Mouse (Mus musculus) heart, postnatal 0 days (tissue): Measurements from ENCODE around the gene Gm12216. TPM values are rescaled to one million over a fixed set of nuclear protein-coding genes. Genes with fewer than 3 reads are reported as not detected.
A peak's percentile ranks its signal among the peaks of the same experiment; 100 is the strongest.

ENCODE experiments used
- ATAC-seq: fragments of 200-750 bp; cut with Nextera tagmentation; 2 replicates; pipeline ENCODE4 v1.8.0; 2017; ENCODE audit warnings: low read depth, moderate number of reproducible peaks, moderate library complexity; ENCODE audit not compliant: insufficient read depth
- DNase-seq: peaks from one replicate; pipeline ENCODE4 v3.0.0-alpha.2; 2016; ENCODE audit warnings: low spot score
- H3K27ac ChIP-seq: fragments of 300-500 bp; sonication (generic); 2 replicates; pipeline ENCODE4 v1.5.1; 2014; ENCODE audit warnings: low read depth, mild to moderate bottlenecking
- H3K27me3 ChIP-seq: fragments of 300-500 bp; sonication (generic); 2 replicates; pipeline ENCODE4 v1.6.1; 2014; ENCODE audit warnings: low read length, mixed read lengths; ENCODE audit not compliant: control insufficient read depth, insufficient read depth
- H3K36me3 ChIP-seq: fragments of 300-500 bp; sonication (generic); replicated peaks from 2 replicates; pipeline ENCODE4 v1.6.1; 2014; ENCODE audit warnings: low read length, mixed read lengths; ENCODE audit not compliant: control insufficient read depth, insufficient read depth
- H3K4me1 ChIP-seq: fragments of 300-500 bp; sonication (generic); 2 replicates; pipeline ENCODE4 v1.6.1; 2014; ENCODE audit warnings: antibody characterized with exemption; ENCODE audit not compliant: control insufficient read depth, insufficient read depth
- H3K4me2 ChIP-seq: fragments of 300-500 bp; sonication (generic); 2 replicates; pipeline ENCODE4 v1.6.1; 2014; ENCODE audit warnings: low read depth, mild to moderate bottlenecking, low read length, moderate library complexity
- H3K4me3 ChIP-seq: fragments of 300-500 bp; sonication (generic); 2 replicates; pipeline ENCODE4 v1.5.1; 2014; ENCODE audit warnings: low read depth, low read length
- H3K9ac ChIP-seq: fragments of 300-500 bp; sonication (generic); replicated peaks from 2 replicates; pipeline ENCODE4 v1.6.1; 2014; ENCODE audit warnings: low read depth, low read length, mixed read lengths
- H3K9me3 ChIP-seq: fragments of 300-500 bp; sonication (generic); replicated peaks from 2 replicates; pipeline ENCODE4 v1.6.1; 2016; ENCODE audit warnings: low read length; ENCODE audit not compliant: control insufficient read depth
- CTCF ChIP-seq: IDR thresholded peaks from 2 replicates; pipeline ENCODE4 v1.5.1; 2016; ENCODE audit warnings: antibody characterized with exemption, control low read depth, low read depth
- EP300 ChIP-seq: IDR thresholded peaks from 2 replicates; pipeline ENCODE4 v1.6.1; 2016; ENCODE audit warnings: antibody characterized with exemption, low read depth
- WGBS: fragments of 180-500 bp; shearing (Covaris S2); extraction: QIAGEN DNeasy Blood & Tissue Kit; methylation state at CpG from one replicate; pipeline ENCODE4 v1.1.7; 2014; 5-methylcytosine and 5-hydroxymethylcytosine counted together
- polyA plus RNA-seq: library from polyadenylated mRNA; unstranded; fragments of >200 nt; fragmentation: Nextera tagmentation; extraction: Ambion mirVana; gene quantifications from 2 replicates; pipeline ENCODE4 v1.2.1, GENCODE M21; 2015
- total RNA-seq: library from RNA; depleted of rRNA; stranded (reverse); fragments of >200 nt; gene quantifications from 2 replicates; pipeline ENCODE4 v1.2.3, GENCODE M21; 2014; ENCODE audit warnings: low replicate concordance

The Gm12216 gene
- total and polyA plus RNA-seq, 2 experiments from 2014 or later: 1.6 TPM; not detected in 1

DNA sequence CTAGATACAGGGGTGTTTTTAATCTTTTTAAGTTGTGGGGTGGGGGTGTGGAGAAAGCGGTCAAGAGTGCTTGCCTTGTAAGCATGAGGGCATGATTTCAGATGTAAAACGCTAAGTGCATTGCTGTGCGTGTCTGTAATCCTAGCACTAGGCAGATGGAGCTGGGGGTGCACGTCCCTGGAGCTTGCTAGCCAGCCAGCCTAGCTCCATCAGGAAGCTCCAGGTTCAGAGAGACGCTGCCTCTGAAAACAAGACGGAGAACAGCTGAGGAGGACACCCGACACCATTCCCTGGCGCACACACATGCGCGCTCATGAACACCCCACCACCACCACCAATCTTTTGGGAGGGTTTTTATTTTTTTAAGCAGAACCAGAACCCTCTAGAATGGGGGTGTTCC lies 15.9 kb downstream of the Gm12216 start:
- 73% methylated on average over 10 of the region's 10 CpGs for WGBS
- no peaks in the 10 kb centered on the region for H3K9me3 ChIP-seq

DNA sequence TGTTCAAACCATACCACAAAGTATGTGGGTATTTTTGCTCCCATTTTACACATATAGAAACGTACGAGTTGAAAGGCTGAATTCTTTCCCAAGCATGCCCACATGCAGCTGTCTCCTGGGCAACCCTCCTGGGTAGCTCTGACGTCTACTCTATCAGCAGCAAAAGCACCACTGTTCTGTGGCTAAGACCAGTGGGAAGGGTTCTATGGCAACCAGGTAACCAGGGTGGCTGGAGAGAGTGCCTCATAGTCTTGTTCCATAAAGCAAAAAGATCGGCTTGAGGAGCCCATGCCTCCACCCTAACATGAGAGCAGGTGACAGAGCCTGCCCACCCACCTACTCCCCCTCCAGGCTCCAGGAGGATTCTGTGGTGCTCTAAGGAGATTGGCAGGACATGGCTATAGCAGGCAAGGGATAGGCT lies 16.9 kb downstream of the Gm12216 start:
- H3K27ac ChIP-seq: no peak overlapping the region
- TF ChIP-seq CTCF (no peak), EP300 (no peak)
- no peak overlapping the region for H3K9ac ChIP-seq
- ATAC-seq (no peak), DNase-seq (no peak)
- no peaks in the 10 kb centered on the region for H3K9me3 ChIP-seq
- H3K4me1 ChIP-seq: peaks cover 15% of the 10 kb centered on the region
- H3K4me3 ChIP-seq: no peak overlapping the region
- H3K27me3 ChIP-seq: no peaks in the 10 kb centered on the region
- no peaks in the 10 kb centered on the region for H3K36me3 ChIP-seq
- 67% methylated on average over 4 of the region's 4 CpGs for WGBS
- no peak overlapping the region for H3K4me2 ChIP-seq

More for the DNA sequence above, 15.9 kb downstream of the Gm12216 start:
- Histone ChIP-seq H3K27ac (no peak overlapping the region), H3K27me3 (no peaks in the 10 kb centered on the region), H3K4me1 (peaks cover 15% of the 10 kb centered on the region), H3K4me2 (no peak overlapping the region), H3K4me3 (no peak overlapping the region), H3K36me3 (no peaks in the 10 kb centered on the region), H3K9ac (no peak overlapping the region)
- TF ChIP-seq EP300 (no peak), CTCF (no peak)
- DNase-seq (no peak), ATAC-seq (no peak)

DNA sequence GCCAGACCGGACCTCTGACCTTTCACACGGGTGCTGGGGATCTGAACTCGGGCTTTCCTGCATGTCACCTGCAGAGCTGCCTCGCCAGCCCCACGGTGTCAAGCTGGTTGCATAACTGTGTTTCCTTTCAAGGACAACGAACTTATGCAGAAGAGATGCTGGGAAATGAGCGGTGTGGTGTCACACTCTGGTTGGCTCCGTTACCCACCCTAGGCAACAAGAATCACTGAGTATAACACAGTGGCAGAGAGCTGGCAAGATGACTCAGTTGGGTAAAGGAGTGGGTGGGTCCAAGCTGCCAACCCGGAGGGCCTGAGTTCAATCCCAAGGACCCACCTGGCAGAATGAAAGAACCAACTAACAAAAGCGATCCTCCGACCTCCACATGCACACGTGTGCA lies 17.5 kb downstream of the Gm12216 start:
- WGBS: 80% methylated on average over 12 of the region's 12 CpGs
- TF ChIP-seq CTCF: no peak
- TF ChIP-seq EP300: no peak
- no peak overlapping the region for H3K27ac ChIP-seq
- H3K36me3 ChIP-seq: no peaks in the 10 kb centered on the region
- peaks cover 15% of the 10 kb centered on the region for H3K4me1 ChIP-seq
- no peak overlapping the region for H3K9ac ChIP-seq
- ATAC-seq (no peak), DNase-seq (no peak)
- H3K27me3 ChIP-seq: no peaks in the 10 kb centered on the region
- no peaks in the 10 kb centered on the region for H3K9me3 ChIP-seq
- H3K4me3 ChIP-seq: no peak overlapping the region
- no peak overlapping the region for H3K4me2 ChIP-seq

DNA sequence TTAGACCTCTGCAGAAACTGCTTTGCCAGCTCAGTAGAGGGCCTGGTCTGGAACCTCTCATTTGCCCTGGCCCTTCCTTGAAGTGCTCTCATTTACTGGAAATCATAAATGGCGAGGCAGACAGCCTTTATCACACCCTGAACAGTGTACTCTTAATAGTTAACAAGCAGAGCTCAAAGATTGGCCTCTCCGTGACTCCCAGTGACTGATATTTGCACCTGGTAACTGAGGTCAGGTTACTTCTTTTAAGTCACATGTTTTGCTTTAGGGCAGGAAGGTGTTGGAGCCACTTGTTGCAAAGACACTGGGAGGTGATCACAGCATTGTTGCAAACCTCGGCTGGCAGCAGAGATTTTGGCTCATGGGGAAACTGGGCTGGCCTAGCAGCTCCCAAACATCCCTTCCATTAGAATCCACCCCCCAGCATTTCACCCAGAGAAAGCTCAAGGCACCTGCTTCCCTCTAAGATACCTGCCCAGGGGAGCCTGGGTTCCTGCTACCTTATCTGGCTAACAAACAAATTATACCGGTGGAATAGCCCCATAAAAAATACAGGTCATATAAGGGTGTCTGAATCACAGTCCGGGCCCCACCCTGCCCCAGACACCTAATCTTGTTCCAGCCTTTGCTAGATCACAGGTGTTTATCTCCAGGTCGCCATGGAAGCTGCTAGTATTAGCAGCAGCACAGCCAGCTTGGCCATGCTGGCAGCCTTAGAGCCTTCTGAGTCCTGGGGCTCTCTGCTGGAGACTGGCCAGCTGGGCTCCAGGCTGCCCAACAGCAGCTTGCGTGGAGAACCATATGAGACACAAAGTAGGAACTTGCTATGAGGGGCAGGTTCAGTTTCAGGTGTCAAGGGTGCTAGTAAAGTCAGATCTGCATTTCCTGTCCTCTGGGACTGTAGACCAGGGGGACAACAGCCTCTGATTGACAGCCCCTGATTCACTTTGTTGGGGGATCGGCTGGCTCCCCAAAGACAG lies 19.1 kb downstream of the Gm12216 start:
- Histone ChIP-seq H3K27ac (no peak overlapping the region), H3K9me3 (no peaks in the 10 kb centered on the region), H3K36me3 (no peaks in the 10 kb centered on the region), H3K4me3 (no peak overlapping the region), H3K27me3 (no peaks in the 10 kb centered on the region), H3K9ac (no peak overlapping the region), H3K4me1 (peaks cover 15% of the 10 kb centered on the region), H3K4me2 (no peak overlapping the region)
- WGBS: 32% methylated on average over 8 of the region's 8 CpGs
- DNase-seq (peak; percentile 26), ATAC-seq (no peak)
- no peak for TF ChIP-seq CTCF
- no peak for TF ChIP-seq EP300

DNA sequence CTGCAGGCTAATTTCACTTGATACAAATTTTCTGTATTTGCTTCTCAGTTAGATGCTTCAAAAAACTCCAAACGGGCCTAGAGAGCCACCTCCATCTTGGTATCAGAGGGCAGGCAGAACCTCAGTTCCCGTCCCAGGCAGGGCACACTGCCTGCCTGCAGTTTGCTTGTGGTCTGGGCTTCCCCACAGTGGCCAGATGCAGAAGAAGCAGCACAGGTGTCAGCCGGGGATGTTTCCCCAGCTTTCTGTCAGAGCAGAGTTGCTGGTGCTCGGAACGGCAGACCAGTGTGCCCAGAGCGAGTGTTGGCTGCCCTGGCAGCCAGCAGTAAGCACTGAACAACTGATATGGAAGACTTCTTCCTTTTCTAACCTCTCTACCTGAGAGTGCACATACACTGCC lies 19.9 kb downstream of the Gm12216 start:
- Histone ChIP-seq H3K9me3 (no peaks in the 10 kb centered on the region), H3K9ac (no peak overlapping the region), H3K27ac (no peak overlapping the region), H3K4me2 (no peak overlapping the region), H3K4me1 (peaks cover 12% of the 10 kb centered on the region), H3K27me3 (no peaks in the 10 kb centered on the region), H3K4me3 (no peak overlapping the region), H3K36me3 (no peaks in the 10 kb centered on the region)
- no peak for DNase-seq
- no peak for TF ChIP-seq EP300
- no peak for TF ChIP-seq CTCF
- WGBS: 68% methylated on average over 6 of the region's 6 CpGs
- ATAC-seq: no peak
